Mouse (Mus musculus) E14TG2a.4 (cell line): ENCODE measurements around the gene Gphn.

ENCODE experiments used
- CTCF ChIP-seq: conservative IDR thresholded peaks from 2 replicates; pipeline ENCODE4 v1.5.1; 2014; ENCODE audit warnings: low read length
- NANOG ChIP-seq: IDR thresholded peaks from 2 replicates; pipeline ENCODE4 v1.6.1; 2014; ENCODE audit warnings: borderline replicate concordance, low read length, mixed read lengths
- POU5F1 ChIP-seq: IDR thresholded peaks from 2 replicates; pipeline ENCODE4 v1.6.1; 2014; ENCODE audit warnings: low read length, borderline replicate concordance

DNA sequence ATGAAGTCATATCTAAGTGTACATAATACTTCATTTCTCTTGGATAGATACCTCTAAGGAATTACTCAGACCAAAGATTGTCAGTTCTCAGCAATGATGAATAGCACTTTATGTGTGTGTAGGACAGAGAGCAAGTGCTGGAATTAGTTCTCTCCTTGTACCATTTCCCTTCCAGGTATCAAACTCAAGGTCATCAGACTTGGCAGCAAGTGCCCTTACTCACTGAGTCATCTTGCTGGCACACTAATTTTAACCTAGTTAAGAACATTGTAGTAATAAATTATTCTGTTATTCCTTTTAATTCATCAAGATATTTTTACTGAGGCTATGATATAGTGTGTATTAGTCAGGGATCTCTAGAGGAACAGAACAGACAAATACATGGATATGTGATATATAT lies 88.9 kb downstream of the Gphn start:
- no peak for TF ChIP-seq CTCF
- no peak for TF ChIP-seq POU5F1
- TF ChIP-seq NANOG: no peak
